Mouse (Mus musculus) erythroid progenitor cell, adult 5-6 weeks (primary cell): ENCODE measurements around the gene Ubox5. TPM values are rescaled to one million over a fixed set of nuclear protein-coding genes. Genes with fewer than 3 reads are reported as not detected.
"Not testable (repeated sequence)": the region's sequence is repeated elsewhere in the genome, so short reads cannot be mapped to it uniquely, and the experiment has no call there.

Experiments used
- ATAC-seq: replicated peaks from 2 replicates; pipeline ENCODE4 v1.8.0; 2016; ENCODE audit warnings: moderate number of reproducible peaks, mild to moderate bottlenecking, moderate TSS enrichment, inconsistent platforms; ENCODE audit not compliant: poor library complexity, low FRiP score, severe bottlenecking
- total RNA-seq, 2 experiments: library from RNA; stranded (forward) in 1 of 2; stranded (reverse) in 1 of 2; fragments of 150-400 nt in 1 of 2; fragments of 186-747, 209-891 nt in 1 of 2; gene quantifications; 2 replicates each; pipeline versions ENCODE4 v1.2.3 to v1.2.4; 2015 to 2017; ENCODE audit warnings: low replicate concordance in 2 of 2

The Ubox5 gene
- total RNA-seq (2015; ENCODE audit: low replicate concordance) (5.0 and 7.2 TPM in 2 replicates), total RNA-seq (2017; ENCODE audit: low replicate concordance) (0.61 and 5.3 TPM in 2 replicates)

GRCm38 (mm10) chr2:130629839-130630203 lies at the start of gene Ubox5, which contains the start of gene Fastkd5:
Ubox5 (minus strand) TSS chr2:130630038.
Fastkd5 (minus strand) TSS chr2:130630027.
- ATAC-seq = peak; percentile 91

- ATAC-seq = no peak
These were observed 49.3 kb upstream of the Ubox5 start for GRCm38 (mm10) chr2:130679154-130679553.

DNA sequence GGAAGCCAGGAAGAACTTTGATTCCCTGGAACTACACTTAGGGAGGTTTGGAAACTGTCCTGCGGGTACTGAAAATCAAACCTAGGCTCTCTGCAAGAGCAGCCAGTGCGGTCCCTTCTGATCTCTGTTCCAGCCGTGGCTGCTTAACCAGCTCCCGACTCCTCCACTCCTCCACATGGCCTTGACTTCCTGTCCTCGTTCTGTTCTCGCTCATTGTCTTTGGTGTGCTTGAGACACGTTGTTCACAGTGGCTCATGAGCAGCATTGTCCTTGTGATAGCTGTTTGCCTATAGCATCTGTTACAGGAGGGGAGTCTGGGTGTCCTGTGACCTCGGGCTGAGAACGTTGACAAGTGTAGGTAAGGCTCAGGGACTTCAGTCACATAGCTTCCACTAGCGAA lies 47.4 kb upstream of the Ubox5 start:
- ATAC-seq = no peak

DNA sequence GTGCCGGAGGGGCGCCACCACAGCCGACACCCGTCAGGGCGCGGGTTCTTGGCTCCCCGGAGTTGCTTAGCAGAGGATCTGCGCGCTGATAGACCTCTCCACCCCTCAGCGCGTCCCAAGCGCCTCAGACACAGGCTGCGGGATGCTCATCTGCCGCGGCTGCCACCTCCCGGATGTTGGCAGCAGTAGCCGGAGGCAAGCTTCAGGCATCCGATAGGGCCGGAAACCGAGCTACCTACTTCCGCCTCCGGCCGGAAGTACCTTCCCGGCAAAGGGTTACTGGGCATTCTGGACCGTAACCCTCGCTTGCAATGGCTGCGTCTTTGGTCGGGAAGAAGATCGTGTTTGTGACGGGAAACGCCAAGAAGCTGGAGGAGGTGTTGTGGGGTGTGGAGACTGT lies 37.7 kb upstream of the Ubox5 start, which contains the start of gene Itpa:
Gene Itpa (plus strand): TSS at position 52 of the 400 bp plus-strand sequence.
- ATAC-seq = peak; percentile 86

GRCm38 (mm10) chr2:130664102-130664701 lies 34.4 kb upstream of the Ubox5 start, which contains the start of gene Ddrgk1:
Ddrgk1 (minus strand) TSS chr2:130664659.
- peak; percentile 82 for ATAC-seq

GRCm38 (mm10) chr2:130663342-130663741 lies 33.5 kb upstream of the Ubox5 start:
- no peak for ATAC-seq

GRCm38 (mm10) chr2:130658530-130658929 lies 28.7 kb upstream of the Ubox5 start:
- no peak for ATAC-seq

- ATAC-seq = no peak
These were observed 27.7 kb upstream of the Ubox5 start for GRCm38 (mm10) chr2:130657541-130657940.

GRCm38 (mm10) chr2:130656536-130656935 lies 26.7 kb upstream of the Ubox5 start:
- no peak for ATAC-seq

DNA sequence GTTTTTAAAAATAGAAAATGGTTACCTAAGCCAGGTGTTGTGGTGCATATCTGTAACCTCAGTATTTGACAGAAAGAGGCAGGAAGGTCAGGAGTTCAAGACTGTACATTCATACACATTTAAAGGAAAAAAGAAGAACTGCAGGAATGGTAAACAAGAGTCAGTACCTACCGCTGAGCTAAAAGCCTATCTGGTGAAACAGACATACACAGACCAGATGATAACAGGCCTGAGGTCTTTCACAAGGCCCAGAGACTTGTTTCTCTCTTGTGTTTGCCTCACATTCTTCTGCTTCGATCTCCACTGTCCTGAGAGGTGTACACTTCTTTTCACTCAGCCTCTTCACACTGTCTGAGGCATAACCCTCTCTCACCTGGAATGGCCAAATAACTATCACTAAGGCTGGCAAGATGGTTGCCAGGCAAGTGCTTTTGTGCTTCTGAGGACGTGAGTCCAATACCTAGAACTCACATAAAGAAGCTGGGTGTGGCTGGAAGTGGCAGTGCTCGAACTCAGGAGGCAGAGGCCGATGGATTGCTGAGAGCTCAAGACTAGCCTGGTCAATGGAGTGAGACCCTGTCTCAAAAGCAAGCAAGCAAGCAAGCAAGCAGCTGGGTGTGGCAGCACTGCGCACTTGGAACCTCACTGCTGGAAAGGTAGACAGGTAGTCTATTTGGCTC lies 26.0 kb upstream of the Ubox5 start:
- peak; percentile 78 for ATAC-seq

- no peak for ATAC-seq
These were observed 23.9 kb upstream of the Ubox5 start for GRCm38 (mm10) chr2:130653760-130654159.

DNA sequence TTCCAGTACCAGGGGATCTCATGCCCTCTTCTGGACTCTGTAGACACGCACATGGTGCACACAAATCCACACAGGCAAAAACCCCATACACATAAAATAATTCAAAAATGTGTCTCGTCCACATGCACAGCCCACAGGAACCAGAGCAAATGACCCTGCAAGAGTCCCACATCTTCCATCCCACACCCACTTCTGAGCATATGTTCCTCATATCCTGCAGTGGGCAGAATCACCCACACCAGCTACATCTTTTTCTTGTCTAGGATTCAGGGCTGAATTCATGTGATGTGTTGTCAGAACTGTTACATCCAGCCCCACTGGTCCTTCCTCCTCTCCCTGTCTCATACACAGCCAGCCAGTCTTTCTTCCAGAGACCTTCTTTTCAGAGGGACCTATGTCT lies 23.5 kb upstream of the Ubox5 start:
- ATAC-seq = no peak

GRCm38 (mm10) chr2:130649028-130649427 lies 19.2 kb upstream of the Ubox5 start:
- not testable (repeated sequence) for ATAC-seq

DNA sequence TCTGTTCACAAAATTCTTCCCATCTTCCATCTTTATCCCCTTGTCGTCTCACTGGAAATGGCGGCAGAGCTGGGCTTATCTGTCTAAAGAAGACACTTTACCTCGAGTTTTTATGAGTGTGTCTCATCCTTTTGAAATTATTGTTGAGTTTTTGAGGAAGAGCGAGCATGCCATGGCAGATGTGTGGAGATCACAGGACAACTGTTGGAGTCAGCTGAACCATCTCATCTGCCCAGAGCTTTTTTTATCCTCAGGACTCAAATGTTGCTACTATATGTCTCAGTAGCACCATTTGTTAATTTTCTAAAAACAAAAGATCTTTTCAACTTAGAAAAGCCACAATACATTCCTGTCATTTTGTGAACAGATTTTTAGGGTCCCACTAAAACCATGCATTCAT lies 15.4 kb upstream of the Ubox5 start:
- ATAC-seq = no peak

- ATAC-seq = peak; percentile 96
These were observed 13.0 kb upstream of the Ubox5 start, which contains the start of gene Lzts3 for GRCm38 (mm10) chr2:130642684-130643369. Lzts3 (minus strand) TSS chr2:130642803.

GRCm38 (mm10) chr2:130642197-130642660 lies 12.4 kb upstream of the Ubox5 start:
- ATAC-seq = no peak

DNA sequence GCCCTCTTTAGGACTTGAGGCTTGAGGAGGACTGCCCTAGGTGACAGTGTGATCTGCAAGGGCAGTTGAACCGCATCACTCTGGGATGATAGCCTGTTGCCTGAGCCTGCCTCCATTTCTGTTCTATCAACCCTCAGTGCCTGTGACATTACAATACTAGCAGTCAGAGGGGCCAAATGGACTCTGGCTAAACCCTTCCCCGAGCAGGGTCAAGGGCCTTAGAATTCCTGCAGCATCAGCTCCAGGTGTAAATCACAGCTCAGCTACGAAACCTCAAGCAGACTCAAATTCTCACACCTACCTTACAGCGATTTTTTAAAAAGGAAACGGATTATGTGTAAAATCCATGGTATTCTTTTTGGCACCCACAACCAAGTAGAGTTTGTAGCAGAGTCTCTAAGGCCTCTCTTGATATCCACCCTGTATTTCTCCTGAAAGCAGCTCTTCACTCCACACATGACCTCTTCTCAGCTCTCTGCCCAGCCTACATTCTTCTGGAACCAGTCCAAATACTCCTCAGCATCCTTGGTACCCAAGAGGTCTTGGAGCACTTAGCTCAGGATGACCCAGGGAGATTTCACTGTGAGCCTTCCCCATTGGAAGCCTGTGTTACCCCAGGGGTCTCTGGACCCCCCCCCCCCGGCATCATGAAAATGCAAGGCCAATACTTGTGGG lies 11.7 kb upstream of the Ubox5 start:
- no peak for ATAC-seq

DNA sequence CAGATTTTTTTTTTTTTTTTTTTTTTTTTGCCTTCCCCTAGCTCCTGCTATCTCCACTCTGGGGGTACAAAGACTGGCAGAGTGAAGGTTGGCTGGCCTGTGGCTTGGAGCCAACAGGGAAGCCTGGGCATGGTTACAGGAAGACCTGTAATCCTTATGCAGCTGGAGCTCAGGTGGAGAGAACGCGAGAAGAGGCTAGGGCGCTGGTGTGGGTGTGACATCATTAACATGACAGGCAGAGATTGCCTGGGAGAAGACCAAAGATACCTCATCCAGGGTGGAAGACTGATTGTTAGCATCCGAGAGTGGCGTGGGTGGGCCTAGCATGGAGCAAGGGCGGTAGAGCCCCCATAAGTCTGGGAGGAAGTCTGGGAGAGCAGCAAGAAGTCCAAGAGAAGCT lies 9.4 kb upstream of the Ubox5 start:
- no peak for ATAC-seq

- no peak for ATAC-seq
These were observed 8.3 kb upstream of the Ubox5 start for GRCm38 (mm10) chr2:130638101-130638611.

- peak; percentile 47; the same call in 1 of the 2 replicates for ATAC-seq
These were observed 6.0 kb upstream of the Ubox5 start for GRCm38 (mm10) chr2:130635847-130636246.
